Mouse (Mus musculus): Measurements from ENCODE around the gene Gm21987. TPM values are rescaled to one million over a fixed set of nuclear protein-coding genes. Genes with fewer than 3 reads are reported as not detected.
"Not testable (repeated sequence)": the region's sequence is repeated elsewhere in the genome, so short reads cannot be mapped to it uniquely, and the experiment has no call there.

The Gm21987 gene
- polyA plus RNA-seq, 1 experiment from 2014 or later, result not detected

DNA sequence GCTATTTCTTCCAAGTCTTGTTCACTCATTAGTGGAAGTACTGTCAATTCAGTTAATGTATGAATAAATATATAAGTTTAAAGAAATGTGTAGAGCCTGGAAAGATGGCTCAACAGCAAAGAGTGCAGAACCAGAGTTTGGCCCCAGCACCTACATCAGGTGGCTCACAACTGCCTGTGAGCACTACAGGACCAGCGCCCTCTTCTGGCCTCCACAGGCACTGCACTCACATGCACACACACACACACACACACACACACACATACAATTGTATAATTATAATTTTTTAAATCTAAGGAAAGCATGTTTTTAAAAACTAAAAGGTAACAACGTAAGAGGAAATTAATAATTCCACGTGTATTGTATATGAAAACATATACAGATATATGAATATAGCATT is 17.5 kb upstream of the Gm21987 start:
- H3K4me3 ChIP-seq (ENCODE audit: low read depth, low read length), result no peak overlapping the region
- H3K27me3 ChIP-seq (ENCODE audit: insufficient read depth, low read length), result no peaks in the 10 kb centered on the region
- ATAC-seq (ENCODE audit: insufficient read depth) (no peak), DNase-seq (no peak)
- TF ChIP-seq CTCF (IDR thresholded peaks at IDR 0.05; ENCODE audit: low read depth), result peak; percentile 35
- H3K9me3 ChIP-seq (ENCODE audit: low read depth, low read length), result no peaks in the 10 kb centered on the region
- no peak overlapping the region for H3K9ac ChIP-seq
- H3K4me1 ChIP-seq (ENCODE audit: insufficient read depth), result no peaks in the 10 kb centered on the region
- no peak overlapping the region for H3K27ac ChIP-seq (ENCODE audit: low read depth)
- no peak overlapping the region for H3K4me2 ChIP-seq
- no peaks in the 10 kb centered on the region for H3K36me3 ChIP-seq (ENCODE audit: insufficient read depth)
- 85% methylated on average over 3 of the region's 3 CpGs for WGBS

- WGBS, result 36% methylated on average over 6 of the region's 6 CpGs
These were observed 12.4 kb upstream of the Gm21987 start for GRCm38 (mm10) chr16:38334431-38334830.

DNA sequence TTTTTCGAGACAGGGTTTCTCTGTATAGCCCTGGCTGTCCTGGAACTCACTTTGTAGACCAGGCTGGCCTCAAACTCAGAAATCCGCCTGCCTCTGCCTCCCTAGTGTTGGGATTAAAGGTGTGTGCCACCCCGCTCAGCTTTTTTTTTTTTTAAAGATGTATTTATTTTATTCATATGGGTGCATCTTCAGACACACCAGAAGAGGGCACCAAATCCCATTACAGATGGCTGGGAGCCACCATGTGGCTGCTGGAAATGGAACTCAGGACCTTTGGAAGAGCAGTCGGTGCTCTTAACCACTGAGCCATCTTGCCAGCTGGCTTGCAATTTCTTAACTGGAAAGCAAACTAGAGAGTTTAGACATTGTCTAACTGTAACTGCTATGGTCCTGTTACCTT is 8.8 kb upstream of the Gm21987 start:
- not testable (repeated sequence) for H3K9me3 ChIP-seq (ENCODE audit: low read depth, low read length); H3K4me3 ChIP-seq (ENCODE audit: low read depth, low read length); H3K27ac ChIP-seq (ENCODE audit: low read depth); H3K4me1 ChIP-seq (ENCODE audit: insufficient read depth); H3K4me2 ChIP-seq; H3K36me3 ChIP-seq (ENCODE audit: insufficient read depth); H3K27me3 ChIP-seq (ENCODE audit: insufficient read depth, low read length); H3K9ac ChIP-seq; DNase-seq; ATAC-seq (ENCODE audit: insufficient read depth)
- 74% methylated on average over 4 of the region's 4 CpGs for WGBS

More at GRCm38 (mm10) chr16:38334431-38334830, 12.4 kb upstream of the Gm21987 start:
- no peak overlapping the region for H3K9ac ChIP-seq
- DNase-seq (no peak), ATAC-seq (ENCODE audit: insufficient read depth) (no peak)
- H3K27me3 ChIP-seq (ENCODE audit: insufficient read depth, low read length), result no peaks in the 10 kb centered on the region
- TF ChIP-seq CTCF (IDR thresholded peaks at IDR 0.05; ENCODE audit: low read depth), result no peak
- H3K4me3 ChIP-seq (ENCODE audit: low read depth, low read length), result no peak overlapping the region
- H3K9me3 ChIP-seq (ENCODE audit: low read depth, low read length), result no peaks in the 10 kb centered on the region
- H3K36me3 ChIP-seq (ENCODE audit: insufficient read depth), result no peaks in the 10 kb centered on the region
- H3K27ac ChIP-seq (ENCODE audit: low read depth), result no peak overlapping the region
- H3K4me1 ChIP-seq (ENCODE audit: insufficient read depth), result no peaks in the 10 kb centered on the region
- no peak overlapping the region for H3K4me2 ChIP-seq

DNA sequence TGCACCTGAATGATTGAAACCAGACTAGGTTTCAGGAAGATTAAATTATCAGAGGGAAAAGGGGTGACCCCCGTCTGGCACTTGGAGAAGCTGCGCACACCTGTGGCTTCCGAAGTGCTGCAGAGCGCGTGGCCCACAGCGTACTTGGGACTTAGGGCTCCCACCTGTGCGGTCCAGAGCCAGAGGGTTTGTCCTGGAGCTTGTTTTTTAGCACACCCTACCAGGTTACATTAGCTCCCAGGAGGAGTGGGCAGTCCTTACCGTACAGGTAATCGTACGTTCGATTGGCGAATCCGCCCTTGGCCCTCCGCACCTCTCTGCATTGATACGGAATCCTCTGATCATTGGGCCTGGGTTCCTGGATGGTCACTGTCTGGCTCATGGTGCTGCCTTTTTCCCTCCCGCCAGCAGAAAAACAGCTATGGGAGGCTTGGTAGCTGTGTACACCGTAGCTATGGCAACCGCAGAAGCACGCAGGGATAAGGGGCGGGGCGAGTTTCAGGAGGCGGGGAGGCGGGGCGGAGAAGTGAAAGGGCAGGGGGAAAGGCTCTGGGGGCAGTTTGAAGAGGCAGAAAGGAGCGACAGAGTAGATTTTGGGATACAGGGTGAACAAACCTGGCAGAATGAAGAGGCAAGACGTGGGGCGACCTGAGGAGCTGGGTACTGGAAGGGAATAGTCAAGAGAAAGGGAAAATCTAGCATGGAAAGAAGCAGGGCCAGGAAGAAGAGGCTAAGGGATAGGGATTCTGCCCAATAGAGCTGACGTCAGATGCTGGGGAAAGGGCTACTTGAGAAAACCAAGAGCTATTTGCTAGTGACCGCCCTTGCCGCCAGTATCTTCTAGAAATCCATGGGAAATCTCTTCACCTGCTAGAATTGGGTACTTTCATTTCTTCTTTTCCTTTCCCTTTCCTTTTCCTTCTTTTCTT is 5.2 kb upstream of the Gm21987 start, which contains the start of gene Maats1:
Gene Maats1, minus strand, starts transcription at position 748 of the 929 bp plus-strand sequence.
- 11% methylated on average over 30 of the region's 30 CpGs for WGBS
- Histone ChIP-seq H3K4me2 (peak within 1 kb of the TSS; percentile 65), H3K9ac (peak within 1 kb of the TSS; percentile 41), H3K9me3 (ENCODE audit: low read depth, low read length) (no peaks in the 10 kb centered on the region), H3K4me3 (ENCODE audit: low read depth, low read length) (peak within 1 kb of the TSS; percentile 32), H3K36me3 (ENCODE audit: insufficient read depth) (no peaks in the 10 kb centered on the region), H3K27me3 (ENCODE audit: insufficient read depth, low read length) (no peaks in the 10 kb centered on the region), H3K27ac (ENCODE audit: low read depth) (no peak within 1 kb of the TSS), H3K4me1 (ENCODE audit: insufficient read depth) (no peaks in the 10 kb centered on the region)
- DNase-seq (peak; percentile 89), ATAC-seq (ENCODE audit: insufficient read depth) (peak; percentile 89)
- TF ChIP-seq CTCF (IDR thresholded peaks at IDR 0.05; ENCODE audit: low read depth), result no peak

GRCm38 (mm10) chr16:38344941-38345725 is 1.7 kb upstream of the Gm21987 start:
- ATAC-seq (ENCODE audit: insufficient read depth), result peak; percentile 32
- no peaks in the 10 kb centered on the region for H3K27me3 ChIP-seq (ENCODE audit: insufficient read depth, low read length)
- H3K4me2 ChIP-seq, result no peak overlapping the region
- DNase-seq, result peak; percentile 92
- H3K9me3 ChIP-seq (ENCODE audit: low read depth, low read length), result no peaks in the 10 kb centered on the region
- no peak overlapping the region for H3K27ac ChIP-seq (ENCODE audit: low read depth)
- H3K4me3 ChIP-seq (ENCODE audit: low read depth, low read length), result no peak overlapping the region
- TF ChIP-seq CTCF (IDR thresholded peaks at IDR 0.05; ENCODE audit: low read depth), result peak; percentile 64
- H3K36me3 ChIP-seq (ENCODE audit: insufficient read depth), result peaks cover 6% of the 10 kb centered on the region
- WGBS, result 67% methylated on average over 3 of the region's 3 CpGs
- no peaks in the 10 kb centered on the region; the same call in 1 of the 2 replicates for H3K4me1 ChIP-seq (ENCODE audit: insufficient read depth)
- no peak overlapping the region; the same call in 1 of the 2 replicates for H3K9ac ChIP-seq

GRCm38 (mm10) chr16:38347588-38347987 is 748 bp downstream of the Gm21987 start:
- TF ChIP-seq CTCF (IDR thresholded peaks at IDR 0.05; ENCODE audit: low read depth), result no peak
- peak overlapping the region; percentile 75 for H3K4me2 ChIP-seq
- peaks cover 27% of the 10 kb centered on the region for H3K36me3 ChIP-seq (ENCODE audit: insufficient read depth)
- H3K9me3 ChIP-seq (ENCODE audit: low read depth, low read length), result no peaks in the 10 kb centered on the region
- no peak for DNase-seq
- peak overlapping the region; percentile 91 for H3K9ac ChIP-seq
- no peaks in the 10 kb centered on the region; the same call in 1 of the 2 replicates for H3K4me1 ChIP-seq (ENCODE audit: insufficient read depth)
- no peaks in the 10 kb centered on the region for H3K27me3 ChIP-seq (ENCODE audit: insufficient read depth, low read length)
- H3K4me3 ChIP-seq (ENCODE audit: low read depth, low read length), result peak overlapping the region; percentile 86
- H3K27ac ChIP-seq (ENCODE audit: low read depth), result no peak overlapping the region
- 53% methylated on average over 6 of the region's 6 CpGs for WGBS
- ATAC-seq (ENCODE audit: insufficient read depth), result no peak

Measured in lung, embryonic 14.5 days (tissue).